Mouse (Mus musculus): ENCODE measurements around the gene Akap1.

DNA sequence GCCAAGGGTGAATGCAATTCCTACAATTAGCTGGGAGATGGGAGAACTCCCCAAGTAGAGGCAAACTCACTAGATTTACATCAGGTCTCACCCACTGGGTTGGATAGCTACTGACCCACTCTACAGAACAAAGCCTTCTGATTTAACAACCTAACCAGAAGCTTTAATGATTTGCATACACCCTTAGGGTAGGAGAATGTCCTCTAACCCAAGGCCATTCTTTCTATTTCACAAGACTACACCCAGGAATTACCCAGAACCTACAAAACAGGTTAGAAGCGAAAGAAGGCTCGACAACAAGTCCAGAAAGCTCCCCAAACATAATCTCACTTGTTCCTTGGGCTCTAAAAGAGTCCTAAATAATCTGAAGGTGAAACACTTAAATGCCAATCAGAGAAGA is 2.0 kb downstream of the Akap1 start:
- TF ChIP-seq CTCF (IDR thresholded peaks at IDR 0.05; ENCODE audit: low read depth, low read length) (no peak), POLR2A (IDR thresholded peaks at IDR 0.05; ENCODE audit: extremely low read depth, insufficient read depth, low read length) (no peak)
